Mouse (Mus musculus): ENCODE results near the gene Dnmt3l. TPM values are rescaled to one million over a fixed set of nuclear protein-coding genes. Genes with fewer than 3 reads are reported as not detected.
"Not testable (repeated sequence)": the region's sequence is repeated elsewhere in the genome, so short reads cannot be mapped to it uniquely, and the experiment has no call there.

The Dnmt3l gene
- polyA plus RNA-seq, 1 experiment = 1.5 TPM

GRCm38 (mm10) chr10:78009184-78009944 is 32.4 kb upstream of the Dnmt3l start:
- H3K4me1 ChIP-seq (ENCODE audit: control insufficient read depth, insufficient read depth, low read length) = peaks cover 28% of the 10 kb centered on the region
- no peak for TF ChIP-seq CTCF (IDR thresholded peaks at IDR 0.05; ENCODE audit: low read depth, low read length)
- 0 out of 2 replicates have a peak, but pooled peaks have one; percentile 42 for TF ChIP-seq POLR2A (IDR thresholded peaks at IDR 0.05; ENCODE audit: borderline replicate concordance, low read depth, low read length)
- H3K4me3 ChIP-seq (ENCODE audit: insufficient read depth, low read length) = peak overlapping the region; percentile 94
- H3K27ac ChIP-seq (ENCODE audit: insufficient read depth, low read depth, low read length) = peak overlapping the region; percentile 90

- Histone ChIP-seq H3K27ac (ENCODE audit: insufficient read depth, low read depth, low read length) (peak within 1 kb of the TSS; percentile 90), H3K4me3 (ENCODE audit: insufficient read depth, low read length) (peak within 1 kb of the TSS; percentile 94), H3K4me1 (ENCODE audit: control insufficient read depth, insufficient read depth, low read length) (peaks cover 30% of the 10 kb centered on the region)
- TF ChIP-seq CTCF (IDR thresholded peaks at IDR 0.05; ENCODE audit: low read depth, low read length) = no peak
- no peak for TF ChIP-seq POLR2A (IDR thresholded peaks at IDR 0.05; ENCODE audit: borderline replicate concordance, low read depth, low read length)
These were observed 31.8 kb upstream of the Dnmt3l start, which contains the start of gene Pfkl for GRCm38 (mm10) chr10:78009945-78010293. Gene Pfkl (minus strand): TSS chr10:78010083.

GRCm38 (mm10) chr10:78010335-78010734 is 31.4 kb upstream of the Dnmt3l start:
- H3K27ac ChIP-seq (ENCODE audit: insufficient read depth, low read depth, low read length) = no peak overlapping the region
- H3K4me3 ChIP-seq (ENCODE audit: insufficient read depth, low read length) = peak overlapping the region; percentile 28; the same call in 1 of the 2 replicates
- H3K4me1 ChIP-seq (ENCODE audit: control insufficient read depth, insufficient read depth, low read length) = peaks cover 34% of the 10 kb centered on the region
- TF ChIP-seq POLR2A (IDR thresholded peaks at IDR 0.05; ENCODE audit: borderline replicate concordance, low read depth, low read length) (no peak), CTCF (IDR thresholded peaks at IDR 0.05; ENCODE audit: low read depth, low read length) (no peak)

- not testable (repeated sequence) for H3K4me3 ChIP-seq (ENCODE audit: insufficient read depth, low read length); H3K27ac ChIP-seq (ENCODE audit: insufficient read depth, low read depth, low read length)
These were observed 30.6 kb upstream of the Dnmt3l start for GRCm38 (mm10) chr10:78011116-78011515.

GRCm38 (mm10) chr10:78012661-78013495 is 28.9 kb upstream of the Dnmt3l start:
- H3K27ac ChIP-seq (ENCODE audit: insufficient read depth, low read depth, low read length) = no peak overlapping the region
- TF ChIP-seq CTCF (IDR thresholded peaks at IDR 0.05; ENCODE audit: low read depth, low read length) = no peak; the same call in 1 of the 2 replicates
- no peak for TF ChIP-seq POLR2A (IDR thresholded peaks at IDR 0.05; ENCODE audit: borderline replicate concordance, low read depth, low read length)
- no peak overlapping the region for H3K4me3 ChIP-seq (ENCODE audit: insufficient read depth, low read length)
- H3K4me1 ChIP-seq (ENCODE audit: control insufficient read depth, insufficient read depth, low read length) = peaks cover 24% of the 10 kb centered on the region

More at GRCm38 (mm10) chr10:78011116-78011515, 30.6 kb upstream of the Dnmt3l start:
- peaks cover 34% of the 10 kb centered on the region for H3K4me1 ChIP-seq (ENCODE audit: control insufficient read depth, insufficient read depth, low read length)

- TF ChIP-seq CTCF (IDR thresholded peaks at IDR 0.05; ENCODE audit: low read depth, low read length) (no peak), POLR2A (IDR thresholded peaks at IDR 0.05; ENCODE audit: borderline replicate concordance, low read depth, low read length) (no peak)
These were observed 26.3 kb upstream of the Dnmt3l start for GRCm38 (mm10) chr10:78015489-78015888.

GRCm38 (mm10) chr10:78016366-78016765 is 25.4 kb upstream of the Dnmt3l start:
- Histone ChIP-seq H3K27ac (ENCODE audit: insufficient read depth, low read depth, low read length) (no peak overlapping the region), H3K4me3 (ENCODE audit: insufficient read depth, low read length) (no peak overlapping the region), H3K4me1 (ENCODE audit: control insufficient read depth, insufficient read depth, low read length) (peaks cover 17% of the 10 kb centered on the region)
- TF ChIP-seq POLR2A (IDR thresholded peaks at IDR 0.05; ENCODE audit: borderline replicate concordance, low read depth, low read length) (no peak), CTCF (IDR thresholded peaks at IDR 0.05; ENCODE audit: low read depth, low read length) (no peak)

More at GRCm38 (mm10) chr10:78015489-78015888, 26.3 kb upstream of the Dnmt3l start:
- H3K4me3 ChIP-seq (ENCODE audit: insufficient read depth, low read length) = no peak overlapping the region
- peak overlapping the region; percentile 58 for H3K27ac ChIP-seq (ENCODE audit: insufficient read depth, low read depth, low read length)
- peaks cover 20% of the 10 kb centered on the region for H3K4me1 ChIP-seq (ENCODE audit: control insufficient read depth, insufficient read depth, low read length)

- peaks cover 17% of the 10 kb centered on the region for H3K4me1 ChIP-seq (ENCODE audit: control insufficient read depth, insufficient read depth, low read length)
- H3K4me3 ChIP-seq (ENCODE audit: insufficient read depth, low read length) = peak overlapping the region; percentile 42
- TF ChIP-seq CTCF (IDR thresholded peaks at IDR 0.05; ENCODE audit: low read depth, low read length) = peak; percentile 90
- TF ChIP-seq POLR2A (IDR thresholded peaks at IDR 0.05; ENCODE audit: borderline replicate concordance, low read depth, low read length) = no peak
- no peak overlapping the region for H3K27ac ChIP-seq (ENCODE audit: insufficient read depth, low read depth, low read length)
These were observed 22.9 kb upstream of the Dnmt3l start for GRCm38 (mm10) chr10:78018797-78019203.

GRCm38 (mm10) chr10:78019291-78019690 is 22.5 kb upstream of the Dnmt3l start:
- TF ChIP-seq CTCF (IDR thresholded peaks at IDR 0.05; ENCODE audit: low read depth, low read length) (no peak), POLR2A (IDR thresholded peaks at IDR 0.05; ENCODE audit: borderline replicate concordance, low read depth, low read length) (no peak)
- Histone ChIP-seq H3K27ac (ENCODE audit: insufficient read depth, low read depth, low read length) (no peak overlapping the region), H3K4me3 (ENCODE audit: insufficient read depth, low read length) (no peak overlapping the region)

GRCm38 (mm10) chr10:78019984-78020383 is 21.8 kb upstream of the Dnmt3l start:
- peaks cover 14% of the 10 kb centered on the region for H3K4me1 ChIP-seq (ENCODE audit: control insufficient read depth, insufficient read depth, low read length)
- not testable (repeated sequence) for H3K4me3 ChIP-seq (ENCODE audit: insufficient read depth, low read length); H3K27ac ChIP-seq (ENCODE audit: insufficient read depth, low read depth, low read length)

More at GRCm38 (mm10) chr10:78019291-78019690, 22.5 kb upstream of the Dnmt3l start:
- peaks cover 17% of the 10 kb centered on the region for H3K4me1 ChIP-seq (ENCODE audit: control insufficient read depth, insufficient read depth, low read length)

- H3K27ac ChIP-seq (ENCODE audit: insufficient read depth, low read depth, low read length); H3K4me1 ChIP-seq (ENCODE audit: control insufficient read depth, insufficient read depth, low read length); H3K4me3 ChIP-seq (ENCODE audit: insufficient read depth, low read length): not testable (repeated sequence)
These were observed 16.3 kb upstream of the Dnmt3l start for GRCm38 (mm10) chr10:78025453-78025852.
